Mouse (Mus musculus): ENCODE results near the gene Asic4. TPM values are rescaled to one million over a fixed set of nuclear protein-coding genes. Genes with fewer than 3 reads are reported as not detected.

Asic4 gene
- polyA plus RNA-seq, 1 experiment from 2014 or later: 28.8 TPM

GRCm38 (mm10) chr1:75445141-75445701 lies 5.0 kb upstream of the Asic4 start:
- H3K4me2 ChIP-seq: peak overlapping the region; percentile 71
- peak overlapping the region; percentile 47 for H3K9ac ChIP-seq
- WGBS: 7% methylated on average over 9 of the region's 9 CpGs
- ATAC-seq (ENCODE audit: low read depth): peak; percentile 15
- H3K27ac ChIP-seq (replicated peaks): peak overlapping the region; percentile 92
- no peak overlapping the region for H3K4me3 ChIP-seq
- peaks cover 14% of the 10 kb centered on the region for H3K27me3 ChIP-seq
- H3K36me3 ChIP-seq: 0 out of 2 replicates have a peak, but pooled peaks cover 7% of the 10 kb centered on the region
- H3K9me3 ChIP-seq: no peaks in the 10 kb centered on the region
- peaks cover 90% of the 10 kb centered on the region for H3K4me1 ChIP-seq (replicated peaks)

GRCm38 (mm10) chr1:75445751-75446611 lies 4.3 kb upstream of the Asic4 start:
- H3K36me3 ChIP-seq: no peaks in the 10 kb centered on the region
- H3K4me1 ChIP-seq (replicated peaks): peaks cover 97% of the 10 kb centered on the region
- peaks cover 21% of the 10 kb centered on the region for H3K27me3 ChIP-seq
- peak overlapping the region; percentile 92 for H3K27ac ChIP-seq (replicated peaks)
- H3K4me3 ChIP-seq: no peak overlapping the region
- 2% methylated on average over 22 of the region's 22 CpGs for WGBS
- peak; percentile 10; the same call in 1 of the 2 replicates for ATAC-seq (ENCODE audit: low read depth)
- peak overlapping the region; percentile 71 for H3K4me2 ChIP-seq
- H3K9me3 ChIP-seq: no peaks in the 10 kb centered on the region
- peak overlapping the region; percentile 60 for H3K9ac ChIP-seq

- no peak overlapping the region for H3K4me3 ChIP-seq
Observed at GRCm38 (mm10) chr1:75446656-75447055, 3.6 kb upstream of the Asic4 start.

GRCm38 (mm10) chr1:75447265-75448051 lies 2.8 kb upstream of the Asic4 start:
- WGBS: 6% methylated on average over 10 of the region's 10 CpGs
- peak overlapping the region; percentile 58 for H3K9ac ChIP-seq
- H3K27ac ChIP-seq (replicated peaks): peak overlapping the region; percentile 92

More at GRCm38 (mm10) chr1:75446656-75447055, 3.6 kb upstream of the Asic4 start:
- peaks cover 28% of the 10 kb centered on the region for H3K27me3 ChIP-seq
- H3K9me3 ChIP-seq: no peaks in the 10 kb centered on the region
- H3K9ac ChIP-seq: peak overlapping the region; percentile 60
- no peaks in the 10 kb centered on the region for H3K36me3 ChIP-seq
- H3K27ac ChIP-seq (replicated peaks): peak overlapping the region; percentile 92
- WGBS: 2% methylated on average over 19 of the region's 20 CpGs
- H3K4me1 ChIP-seq (replicated peaks): peaks cover 100% of the 10 kb centered on the region
- peak; percentile 6; the same call in 1 of the 2 replicates for ATAC-seq (ENCODE audit: low read depth)
- peak overlapping the region; percentile 71 for H3K4me2 ChIP-seq

GRCm38 (mm10) chr1:75448052-75448431 lies 2.2 kb upstream of the Asic4 start:
- no peak for ATAC-seq (ENCODE audit: low read depth)
- peak overlapping the region; percentile 8; the same call in 1 of the 2 replicates for H3K4me3 ChIP-seq
- WGBS: 2% methylated on average over 7 of the region's 7 CpGs
- H3K4me2 ChIP-seq: peak overlapping the region; percentile 71
- peaks cover 38% of the 10 kb centered on the region for H3K27me3 ChIP-seq
- peak overlapping the region; percentile 92 for H3K27ac ChIP-seq (replicated peaks)
- peaks cover 100% of the 10 kb centered on the region for H3K4me1 ChIP-seq (replicated peaks)
- H3K9ac ChIP-seq: peak overlapping the region; percentile 58
- H3K9me3 ChIP-seq: no peaks in the 10 kb centered on the region
- no peaks in the 10 kb centered on the region for H3K36me3 ChIP-seq

More at GRCm38 (mm10) chr1:75447265-75448051, 2.8 kb upstream of the Asic4 start:
- H3K27me3 ChIP-seq: peaks cover 36% of the 10 kb centered on the region
- H3K4me2 ChIP-seq: peak overlapping the region; percentile 71
- H3K9me3 ChIP-seq: no peaks in the 10 kb centered on the region
- no peak for ATAC-seq (ENCODE audit: low read depth)
- H3K36me3 ChIP-seq: no peaks in the 10 kb centered on the region
- H3K4me3 ChIP-seq: 0 out of 2 replicates have a peak overlapping the region, but pooled peaks have one; percentile 2
- H3K4me1 ChIP-seq (replicated peaks): peaks cover 100% of the 10 kb centered on the region

GRCm38 (mm10) chr1:75448937-75449336 lies 1.3 kb upstream of the Asic4 start:
- H3K9ac ChIP-seq: peak overlapping the region; percentile 77
- peak overlapping the region; percentile 71 for H3K4me2 ChIP-seq
- ATAC-seq (ENCODE audit: low read depth): no peak
- H3K4me1 ChIP-seq (replicated peaks): peaks cover 99% of the 10 kb centered on the region
- no peaks in the 10 kb centered on the region for H3K36me3 ChIP-seq
- 3% methylated on average over 14 of the region's 14 CpGs for WGBS
- H3K27me3 ChIP-seq: peaks cover 44% of the 10 kb centered on the region
- H3K4me3 ChIP-seq: peak overlapping the region; percentile 44; the same call in 1 of the 2 replicates
- H3K9me3 ChIP-seq: no peaks in the 10 kb centered on the region
- H3K27ac ChIP-seq (replicated peaks): peak overlapping the region; percentile 64

GRCm38 (mm10) chr1:75449377-75450135 lies 680 bp upstream of the Asic4 start:
- H3K27ac ChIP-seq (replicated peaks): peak overlapping the region; percentile 79
- no peaks in the 10 kb centered on the region for H3K36me3 ChIP-seq
- peak overlapping the region; percentile 44 for H3K4me3 ChIP-seq
- H3K9me3 ChIP-seq: no peaks in the 10 kb centered on the region
- ATAC-seq (ENCODE audit: low read depth): no peak
- peaks cover 48% of the 10 kb centered on the region for H3K27me3 ChIP-seq
- WGBS: 2% methylated on average over 8 of the region's 8 CpGs
- H3K4me2 ChIP-seq: peak overlapping the region; percentile 71
- peak overlapping the region; percentile 77 for H3K9ac ChIP-seq
- H3K4me1 ChIP-seq (replicated peaks): peaks cover 98% of the 10 kb centered on the region

GRCm38 (mm10) chr1:75451900-75452299 lies 1.7 kb downstream of the Asic4 start:
- Histone ChIP-seq H3K27me3 (peaks cover 52% of the 10 kb centered on the region), H3K36me3 (no peaks in the 10 kb centered on the region), H3K4me3 (peak overlapping the region; percentile 44), H3K4me1 (replicated peaks) (peaks cover 97% of the 10 kb centered on the region), H3K27ac (replicated peaks) (peak overlapping the region; percentile 79), H3K4me2 (peak overlapping the region; percentile 71), H3K9me3 (no peaks in the 10 kb centered on the region), H3K9ac (peak overlapping the region; percentile 77)
- 51% methylated on average over 3 of the region's 5 CpGs for WGBS
- no peak for ATAC-seq (ENCODE audit: low read depth)

GRCm38 (mm10) chr1:75455433-75455832 lies 5.2 kb downstream of the Asic4 start:
- Histone ChIP-seq H3K27ac (replicated peaks) (peak overlapping the region; percentile 84), H3K36me3 (no peaks in the 10 kb centered on the region), H3K4me2 (peak overlapping the region; percentile 30), H3K27me3 (peaks cover 39% of the 10 kb centered on the region), H3K4me1 (replicated peaks) (peaks cover 90% of the 10 kb centered on the region), H3K9ac (peak overlapping the region; percentile 49), H3K4me3 (no peak overlapping the region), H3K9me3 (no peaks in the 10 kb centered on the region)
- ATAC-seq (ENCODE audit: low read depth): no peak
- WGBS: 69% methylated on average over 3 of the region's 3 CpGs

GRCm38 (mm10) chr1:75455948-75456347 lies 5.7 kb downstream of the Asic4 start:
- Histone ChIP-seq H3K4me2 (peak overlapping the region; percentile 30), H3K27ac (replicated peaks) (peak overlapping the region; percentile 84), H3K9me3 (no peaks in the 10 kb centered on the region), H3K36me3 (no peaks in the 10 kb centered on the region), H3K9ac (peak overlapping the region; percentile 49), H3K4me3 (no peak overlapping the region), H3K4me1 (replicated peaks) (peaks cover 85% of the 10 kb centered on the region), H3K27me3 (peaks cover 33% of the 10 kb centered on the region)
- 9% methylated on average over 5 of the region's 5 CpGs for WGBS
- peak; percentile 60 for ATAC-seq (ENCODE audit: low read depth)

Measured in neural tube, embryonic 13.5 days (tissue).